In genomic region chr5:101854100-101854499, GRCm38 (mm10) we compare ENCODE assay signal across 21 mouse cellular contexts.
A peak's percentile ranks its signal among the peaks of the same experiment; 100 is the strongest.
DNase-seq lines count a peak whose midpoint lies in the region; ATAC-seq lines count a peak whose summit lies in the region.
"Had no signal": no experiment of that assay in that cellular context is flagged by ENCODE, and none has a peak within 500 bp of the region (broad histone marks: within the 10 kb centered on the region; RNA-seq: fewer than 3 reads in every experiment).

No protein-coding gene starts in this region.

- no peaks in the 10 kb centered on the region for H3K27me3 ChIP-seq in liver, embryonic 16.5 days (ENCODE audit: control insufficient read depth, insufficient read depth, low read depth, low read length)
- H3K27me3 ChIP-seq in liver, embryonic 12.5 days (replicated peaks), result no peaks in the 10 kb centered on the region
- H3K27me3 ChIP-seq: embryonic facial prominence, embryonic 15.5 days; intestine, embryonic 15.5 days; neural tube, embryonic 12.5 days had no signal

- H3K4me2 ChIP-seq in liver, embryonic 16.5 days (ENCODE audit: low read depth, low read length), result no peak overlapping the region
- no peak overlapping the region for H3K4me2 ChIP-seq in liver, embryonic 12.5 days
- H3K4me2 ChIP-seq: embryonic facial prominence, embryonic 15.5 days; intestine, embryonic 15.5 days; liver, embryonic 11.5 days; neural tube, embryonic 12.5 days had no signal

- intact Hi-C loops in heart, postnatal 14 days (cut with DNase I), result no loop called here

- DNase-seq in heart, adult 11 months, result peak; percentile 86
- no peak for DNase-seq in heart, postnatal 14 days
- peak; percentile 79 for DNase-seq in lung, postnatal 25 days (ENCODE audit: low spot score)
- no peak for DNase-seq in gastrocnemius, postnatal 4 days (ENCODE audit: low spot score in 2 of 2)
- no peak for DNase-seq in layer of hippocampus, adult 9-10 months (ENCODE audit: low spot score)
- DNase-seq: cerebellum, adult 9-11 months; forebrain, postnatal 0 days; gastrocnemius, postnatal 36 days; midbrain, embryonic 14.5 days; right cerebral cortex, postnatal 25 days; spleen, adult 18-20 months; thymus, postnatal 25 days had no signal

- H3K4me3 ChIP-seq in liver, embryonic 16.5 days (ENCODE audit: low read depth, low read length), result no peak overlapping the region
- H3K4me3 ChIP-seq in liver, embryonic 12.5 days, result no peak overlapping the region
- H3K4me3 ChIP-seq: embryonic facial prominence, embryonic 15.5 days; heart, embryonic 10.5 days; hindbrain, embryonic 10.5 days; intestine, embryonic 15.5 days; neural tube, embryonic 12.5 days had no signal

- peaks cover 15% of the 10 kb centered on the region for H3K36me3 ChIP-seq in liver, embryonic 16.5 days (ENCODE audit: control insufficient read depth, insufficient read depth)
- H3K36me3 ChIP-seq in liver, embryonic 12.5 days, result peaks cover 90% of the 10 kb centered on the region

- H3K4me1 ChIP-seq in liver, embryonic 16.5 days (ENCODE audit: control insufficient read depth, low read depth, low read length), result no peaks in the 10 kb centered on the region
- peaks cover 8% of the 10 kb centered on the region; the same call in 1 of the 2 replicates for H3K4me1 ChIP-seq in liver, embryonic 12.5 days
- H3K4me1 ChIP-seq: embryonic facial prominence, embryonic 15.5 days; heart, embryonic 10.5 days; hindbrain, embryonic 10.5 days; intestine, embryonic 15.5 days; neural tube, embryonic 12.5 days had no signal

- no peaks in the 10 kb centered on the region for H3K9me3 ChIP-seq in liver, embryonic 16.5 days (replicated peaks; ENCODE audit: control insufficient read depth, low read length)
- H3K9me3 ChIP-seq in liver, embryonic 12.5 days (replicated peaks), result no peaks in the 10 kb centered on the region
- H3K9me3 ChIP-seq: embryonic facial prominence, embryonic 15.5 days; heart, embryonic 10.5 days; hindbrain, embryonic 10.5 days; intestine, embryonic 15.5 days; neural tube, embryonic 12.5 days had no signal

- no peak overlapping the region for H3K9ac ChIP-seq in liver, embryonic 16.5 days (ENCODE audit: low read depth, low read length)
- H3K9ac ChIP-seq in liver, embryonic 12.5 days, result no peak overlapping the region
- H3K9ac ChIP-seq: embryonic facial prominence, embryonic 15.5 days; forebrain, postnatal 0 days; intestine, embryonic 15.5 days; neural tube, embryonic 12.5 days had no signal

- peak; percentile 21; the same call in 1 of the 2 replicates for ATAC-seq in liver, embryonic 16.5 days (ENCODE audit: low read depth)
- ATAC-seq in liver, embryonic 12.5 days, result no peak
- ATAC-seq: forebrain, postnatal 0 days; hindbrain, embryonic 16.5 days had no signal

- no peak overlapping the region for H3K27ac ChIP-seq in liver, embryonic 16.5 days (ENCODE audit: low read length)
- H3K27ac ChIP-seq in liver, embryonic 12.5 days, result no peak overlapping the region
- H3K27ac ChIP-seq: embryonic facial prominence, embryonic 15.5 days; heart, embryonic 10.5 days; hindbrain, embryonic 10.5 days; intestine, embryonic 15.5 days; neural tube, embryonic 12.5 days had no signal

- 79% methylated on average over 11 of the region's 11 CpGs for WGBS in liver, embryonic 16.5 days (ENCODE audit: insufficient replicate concordance)
- 91% methylated on average over 11 of the region's 11 CpGs for WGBS in liver, embryonic 12.5 days (ENCODE audit: insufficient replicate concordance)

Comparison
In these comparisons a context has a peak if more than half of its experiments do, and no peak if none do; other contexts are left out.
1. DNase-seq: peak in heart, adult 11 months (single experiment) and lung, postnatal 25 days (single experiment); none in heart, postnatal 14 days (0 of 2), gastrocnemius, postnatal 4 days (0 of 2) and layer of hippocampus, adult 9-10 months (single experiment).